Mouse (Mus musculus) kidney, adult 11 months (tissue): ENCODE results near the gene Prrg2.

Source experiments
- DNase-seq: peaks from one replicate; pipeline ENCODE4 v3.0.0; 2022

Prrg2 gene

DNA sequence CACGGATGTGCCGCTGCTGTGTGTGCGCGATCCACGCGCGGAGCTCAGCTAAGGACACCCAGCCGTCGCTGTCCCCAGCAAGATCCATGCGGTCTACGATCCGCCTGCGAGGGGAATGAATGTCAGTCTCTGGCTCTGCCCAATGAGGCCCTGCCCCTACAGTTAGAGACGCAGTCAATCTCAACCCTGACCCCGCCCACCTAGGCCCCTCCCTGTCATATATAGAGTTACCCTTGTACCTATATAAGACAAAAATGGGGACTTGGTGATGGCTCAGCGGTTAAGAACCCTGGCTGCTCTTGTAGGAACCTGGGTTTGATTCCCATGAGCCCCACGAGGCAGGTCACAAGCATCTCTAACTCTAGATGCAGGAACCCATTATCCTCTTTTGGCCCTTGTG, 26.1 kb upstream of the Prrg2 start:
- no peak for DNase-seq

GRCm38 (mm10) chr7:45086084-45086483, 23.6 kb upstream of the Prrg2 start:
- no peak for DNase-seq

GRCm38 (mm10) chr7:45083300-45083890, 20.9 kb upstream of the Prrg2 start:
- no peak for DNase-seq

GRCm38 (mm10) chr7:45082401-45083299, 20.2 kb upstream of the Prrg2 start:
- no peak for DNase-seq

DNA sequence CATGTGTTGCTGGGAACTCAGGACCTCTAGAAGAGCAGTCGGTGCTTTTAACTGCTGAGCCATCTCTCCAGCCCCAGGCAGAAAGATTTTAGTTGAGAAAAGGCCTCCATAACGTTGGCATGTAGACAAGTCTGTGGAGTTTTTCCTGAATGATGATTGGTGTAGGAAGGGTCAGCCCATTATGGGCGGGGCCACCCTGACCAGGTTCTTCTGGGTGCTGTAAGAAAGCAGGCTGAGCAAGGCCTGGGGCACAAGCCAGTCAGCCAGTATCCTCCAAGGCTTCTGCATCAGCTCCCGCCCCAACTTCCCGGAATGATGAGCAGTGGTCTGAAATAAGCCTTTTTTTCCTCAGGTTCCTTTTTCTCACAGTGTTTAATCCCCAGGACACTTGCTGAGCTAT, 18.5 kb upstream of the Prrg2 start:
- no peak for DNase-seq

- DNase-seq: peak; percentile 84
Observed at GRCm38 (mm10) chr7:45079856-45080255, 17.4 kb upstream of the Prrg2 start.

DNA sequence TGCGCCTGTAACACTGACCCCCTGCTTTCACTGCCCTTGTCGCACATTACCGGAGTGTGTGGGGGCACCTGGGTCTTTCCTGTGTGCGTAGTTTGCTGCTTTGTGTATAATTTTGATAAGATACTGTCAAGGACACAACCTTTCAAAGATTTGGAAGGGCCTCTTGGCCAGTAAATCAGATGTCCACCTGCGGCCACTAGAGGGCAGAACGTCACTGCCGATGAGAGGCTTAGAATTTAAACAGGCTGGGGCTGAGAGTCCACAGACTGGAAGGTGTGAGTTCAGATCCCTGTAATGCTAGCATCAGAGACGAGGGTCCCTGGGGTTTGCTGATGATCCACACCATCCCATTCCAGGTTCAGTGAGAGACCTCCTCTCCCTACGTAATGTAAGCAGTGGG, 16.0 kb upstream of the Prrg2 start:
- DNase-seq: no peak

- no peak for DNase-seq
Observed at GRCm38 (mm10) chr7:45077829-45078228, 15.4 kb upstream of the Prrg2 start.

DNA sequence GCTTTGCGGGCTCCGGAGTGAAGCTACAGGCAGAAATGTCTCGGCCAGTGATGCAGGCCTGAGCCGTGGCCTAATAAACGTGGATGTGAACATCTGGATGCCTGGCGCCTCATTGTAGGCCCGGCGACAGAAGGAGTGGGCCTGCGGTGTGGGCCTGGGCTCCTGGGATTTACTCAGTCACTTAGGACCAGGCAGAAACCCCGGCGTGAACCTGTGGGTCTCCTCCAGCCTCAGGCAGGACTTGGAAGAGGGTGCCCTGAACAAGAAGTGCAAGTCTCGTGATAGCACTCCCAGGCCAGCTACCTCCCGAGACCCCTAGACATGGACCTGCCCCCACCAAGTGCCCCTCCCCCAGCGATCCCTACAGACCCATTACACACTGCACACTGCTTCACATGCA, 14.8 kb upstream of the Prrg2 start:
- DNase-seq: no peak

- DNase-seq: no peak
Observed at GRCm38 (mm10) chr7:45076501-45076900, 14.0 kb upstream of the Prrg2 start.

DNA sequence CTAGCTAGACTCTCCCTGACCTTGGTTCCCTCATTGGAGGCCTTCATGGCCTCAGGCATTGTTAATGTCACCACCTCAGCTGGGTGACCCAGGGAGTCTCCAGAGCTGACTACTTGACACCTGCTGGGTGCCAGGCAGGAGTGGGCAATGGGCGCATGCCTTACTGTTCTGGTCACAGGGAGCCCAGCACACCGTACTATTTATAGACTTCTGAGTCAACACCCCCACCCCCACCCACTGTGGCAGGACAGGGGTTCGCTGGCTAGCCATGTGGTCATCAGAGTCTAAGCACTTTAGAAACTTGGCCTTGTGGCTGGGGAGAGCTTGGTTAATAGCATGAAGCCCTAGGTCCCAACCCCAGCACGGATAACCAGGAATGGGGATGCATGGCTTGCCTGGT, 12.9 kb upstream of the Prrg2 start:
- peak; percentile 54 for DNase-seq

GRCm38 (mm10) chr7:45073949-45074348, 11.5 kb upstream of the Prrg2 start:
- DNase-seq: no peak

DNA sequence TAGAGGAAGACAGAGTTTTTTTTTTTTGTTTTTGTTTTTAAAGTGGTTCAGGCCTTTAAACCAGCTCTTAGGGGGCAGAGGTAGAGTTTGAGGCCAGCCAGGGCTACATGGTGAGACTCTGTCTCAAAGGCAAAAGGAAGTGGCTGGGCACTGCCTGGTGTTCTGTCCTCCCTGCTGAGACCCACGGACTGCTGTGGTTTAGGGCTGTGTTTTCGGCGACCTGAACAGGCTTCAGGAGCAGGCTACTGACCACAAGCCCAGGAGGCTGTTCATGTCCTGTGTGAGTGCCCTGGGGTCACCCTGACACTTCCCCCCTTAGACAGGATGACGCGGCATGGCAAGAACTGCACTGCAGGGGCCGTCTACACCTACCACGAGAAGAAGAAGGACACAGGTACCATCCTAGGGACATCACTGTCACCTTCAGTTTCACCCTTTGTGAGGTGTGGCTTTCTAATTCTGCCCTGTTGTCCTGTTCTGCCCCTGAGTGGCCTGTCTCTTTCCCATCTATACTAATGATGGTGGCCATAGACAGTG, 10.8 kb upstream of the Prrg2 start:
- no peak for DNase-seq

DNA sequence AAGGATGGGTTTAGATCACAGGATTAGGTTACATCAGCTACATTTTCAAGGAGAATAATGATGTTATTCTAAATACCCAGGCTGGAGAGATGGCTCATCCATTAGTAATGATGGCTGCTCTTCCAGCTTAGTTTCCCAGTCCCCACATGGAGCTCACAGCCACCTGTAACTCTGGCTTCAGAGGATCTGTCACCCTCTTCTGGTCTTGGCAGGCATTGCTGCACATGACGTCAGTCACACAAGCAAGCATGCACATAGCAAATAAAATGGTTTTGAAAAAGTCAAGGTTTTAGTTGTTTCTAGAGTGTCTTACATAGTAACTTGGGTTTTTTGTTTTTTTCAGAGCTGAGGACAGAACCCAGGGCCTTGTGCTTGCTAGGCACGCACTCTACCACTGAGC, 9.8 kb upstream of the Prrg2 start:
- DNase-seq: no peak

DNA sequence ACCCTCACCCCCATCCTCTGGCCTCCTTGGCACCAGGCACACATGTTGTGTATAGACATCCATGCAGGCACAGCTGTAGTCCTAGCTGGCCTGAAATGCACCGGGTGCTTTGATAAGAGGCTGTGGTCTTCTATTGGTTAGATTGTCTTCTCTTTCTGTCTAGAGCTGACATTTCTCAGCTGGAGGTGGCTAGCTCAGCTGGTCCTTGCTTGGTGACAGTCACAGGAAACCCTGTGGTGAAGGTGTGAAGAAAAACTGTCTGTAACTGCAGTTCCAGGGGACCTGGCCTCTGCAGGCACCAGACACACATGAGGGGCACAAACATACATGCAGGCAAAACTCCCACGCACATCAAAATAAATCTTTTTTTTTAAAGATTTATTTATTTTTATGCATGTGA, 7.2 kb upstream of the Prrg2 start:
- no peak for DNase-seq

- DNase-seq: peak; percentile 52
Observed at GRCm38 (mm10) chr7:45068000-45068318, 5.5 kb upstream of the Prrg2 start.

- DNase-seq: no peak
Observed at GRCm38 (mm10) chr7:45067190-45067999, 4.9 kb upstream of the Prrg2 start.

GRCm38 (mm10) chr7:45061532-45062075, 873 bp downstream of the Prrg2 start:
- peak; percentile 85 for DNase-seq

GRCm38 (mm10) chr7:45060632-45061122, 1.8 kb downstream of the Prrg2 start:
- no peak for DNase-seq

- DNase-seq: no peak
Observed at GRCm38 (mm10) chr7:45058607-45059571, 3.6 kb downstream of the Prrg2 start.

- no peak for DNase-seq
Observed at GRCm38 (mm10) chr7:45056972-45057348, 5.5 kb downstream of the Prrg2 start.
